Mouse (Mus musculus) heart, embryonic 16.5 days (tissue): Measurements from ENCODE around the gene Htr1f. TPM values are rescaled to one million over a fixed set of nuclear protein-coding genes. Genes with fewer than 3 reads are reported as not detected.

ENCODE experiments used
- microRNA-seq: library from miRNA; unstranded; fragments of <30 nt; microRNA quantifications from one replicate; pipeline ENCODE4, GENCODE M21; 2017
- polyA plus RNA-seq: library from polyadenylated mRNA; unstranded; fragments of >200 nt; fragmentation: Nextera tagmentation; extraction: Ambion mirVana; gene quantifications from 2 replicates; pipeline ENCODE4 v1.2.1, GENCODE M21; 2015

Gene Htr1f
- polyA plus RNA-seq, 1 experiment from 2014 or later: not detected

Small RNAs within 50 kb of the gene (microRNA-seq; reads per million reads assigned to microRNA genes)
- not detected for gene Gm23374
